Mouse (Mus musculus) cerebellum, adult 8-10 months (tissue): ENCODE measurements around the gene Anxa11.
"Not testable (repeated sequence)": the region's sequence is repeated elsewhere in the genome, so short reads cannot be mapped to it uniquely, and the experiment has no call there.

Experiments
- DNase-seq: peaks from one replicate; pipeline ENCODE4 v3.0.0; 2022

Anxa11 gene

GRCm38 (mm10) chr14:25841991-25842687 lies at the start of gene Anxa11:
TSS of gene Anxa11 (plus strand) at chr14:25842156.
- peak; percentile 49 for DNase-seq

GRCm38 (mm10) chr14:25794331-25794730 lies 47.6 kb upstream of the Anxa11 start:
- DNase-seq, result no peak

DNA sequence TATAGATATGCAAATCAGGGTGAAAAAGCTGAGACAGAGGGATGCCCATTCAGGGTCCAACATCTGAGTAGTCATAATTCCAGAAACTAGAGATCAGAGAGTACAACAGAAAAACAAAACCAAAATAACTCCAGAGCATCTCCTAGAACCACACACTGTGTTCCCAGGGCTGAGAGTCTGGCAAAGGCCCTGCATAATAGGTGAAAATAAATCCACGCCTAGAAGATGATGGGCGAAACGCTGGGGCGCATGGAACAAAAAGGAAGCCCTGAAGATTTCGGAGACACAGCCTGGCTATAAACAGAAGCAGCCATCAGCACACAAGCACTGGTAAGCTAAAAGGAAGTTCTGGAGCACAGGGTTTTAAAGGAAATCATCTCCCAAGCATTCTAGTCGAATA lies 46.9 kb upstream of the Anxa11 start:
- no peak for DNase-seq

- DNase-seq, result no peak
These were observed 46.3 kb upstream of the Anxa11 start for GRCm38 (mm10) chr14:25795561-25796174.

GRCm38 (mm10) chr14:25796619-25797018 lies 45.3 kb upstream of the Anxa11 start:
- no peak for DNase-seq

DNA sequence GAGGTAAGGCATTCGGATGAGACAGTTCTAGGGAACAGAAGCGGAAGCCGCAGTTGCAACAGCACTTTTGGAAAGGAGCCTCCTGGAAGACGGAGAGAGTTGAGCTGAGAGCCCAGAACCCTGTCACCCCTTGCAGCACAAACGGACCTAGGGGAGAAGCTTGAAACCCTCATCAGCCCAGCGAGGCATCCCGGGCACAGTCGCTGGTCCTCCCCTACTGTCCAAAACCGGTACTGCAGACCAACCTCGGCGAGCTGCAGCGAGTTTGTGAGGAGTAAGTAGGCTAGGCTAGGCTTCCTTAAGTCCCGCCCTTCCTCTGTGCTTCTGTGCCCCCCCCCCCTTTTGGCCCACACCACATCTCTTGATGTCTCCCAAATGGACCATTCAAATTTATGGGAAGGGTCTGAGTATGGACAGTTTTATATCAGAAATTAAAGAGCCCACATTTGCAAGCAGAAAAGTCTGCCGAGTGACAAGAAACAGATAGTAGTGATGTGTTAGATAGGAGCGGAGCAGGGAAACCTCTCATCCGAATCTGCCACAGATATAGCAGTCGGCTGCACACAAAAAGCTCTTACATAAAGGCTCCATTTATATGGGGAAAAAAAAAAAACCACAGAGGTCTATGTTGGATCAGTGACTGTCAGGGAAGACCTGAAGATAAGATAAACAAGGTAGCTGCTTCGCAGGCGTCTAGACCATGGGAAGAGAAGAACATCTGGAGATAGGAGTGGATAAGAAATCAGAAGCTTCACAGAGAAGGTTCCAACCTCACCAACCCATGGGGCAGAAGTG lies 41.6 kb upstream of the Anxa11 start:
- peak; percentile 69 for DNase-seq

DNA sequence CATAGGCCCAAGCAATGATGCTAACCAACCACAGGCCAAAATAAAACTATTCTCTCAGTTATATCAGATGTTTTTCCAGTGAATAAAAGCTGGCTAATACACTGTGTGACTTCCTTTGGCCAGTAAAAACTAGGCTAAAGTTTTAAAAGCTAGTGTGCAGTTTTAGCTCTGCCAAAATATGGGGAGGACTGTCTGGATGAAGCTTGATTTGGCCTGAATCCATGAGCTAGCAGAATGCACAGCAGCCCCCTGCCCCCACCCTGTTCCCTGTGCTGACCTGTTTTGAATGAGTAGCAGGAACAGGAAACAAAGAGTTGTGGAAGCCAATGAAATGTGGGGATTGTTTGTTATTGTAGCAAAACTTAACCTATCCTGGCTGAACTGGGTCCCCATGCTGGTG lies 39.4 kb upstream of the Anxa11 start:
- no peak for DNase-seq

DNA sequence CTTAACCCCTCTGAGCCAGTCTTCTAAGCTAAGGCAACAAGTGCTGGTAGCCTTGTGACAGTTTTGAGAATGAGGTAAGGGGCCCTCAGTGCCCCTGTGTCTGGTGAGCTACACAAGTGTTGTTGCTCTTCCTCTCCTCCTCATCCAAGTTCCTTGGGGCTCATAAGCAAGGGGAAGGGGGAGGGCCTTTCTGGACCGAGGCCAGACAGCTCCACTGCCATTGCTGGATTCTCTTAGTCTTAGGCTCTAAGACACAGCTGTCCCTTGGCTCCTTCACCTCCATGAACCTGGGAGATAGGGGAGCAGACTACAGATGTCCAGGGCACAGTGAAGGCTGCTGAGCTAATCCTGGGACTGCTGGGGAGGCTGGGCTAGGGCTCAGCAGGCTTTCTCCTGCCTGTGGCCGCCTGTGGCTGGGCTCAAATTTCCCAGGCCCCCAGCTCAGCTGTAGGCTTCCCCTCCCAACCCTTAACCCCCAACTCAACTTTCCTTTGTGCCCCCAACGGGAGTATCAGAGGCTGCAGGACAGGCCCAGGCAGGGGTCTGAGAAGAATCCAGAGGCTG lies 38.6 kb upstream of the Anxa11 start:
- DNase-seq, result no peak

DNA sequence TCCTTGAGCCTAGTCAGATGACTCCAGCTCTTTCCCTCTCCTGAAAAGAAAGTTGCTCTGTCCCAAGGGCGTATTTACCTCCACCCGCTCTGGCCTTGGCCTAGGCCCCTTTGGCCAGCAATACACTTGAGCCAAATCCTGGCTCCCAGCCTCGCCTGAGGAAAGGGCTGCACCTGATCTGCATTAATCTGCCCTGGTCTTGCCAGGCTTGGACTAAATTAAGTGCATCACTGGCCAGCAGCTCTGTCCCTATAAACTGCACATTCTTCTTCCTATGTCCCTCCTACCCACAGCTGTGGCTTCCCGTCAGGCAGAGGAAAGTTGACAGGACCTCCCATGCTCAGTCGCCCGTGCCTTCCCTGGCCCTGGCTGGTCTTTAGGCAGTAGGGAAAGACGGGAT lies 36.1 kb upstream of the Anxa11 start:
- peak; percentile 6 for DNase-seq

DNA sequence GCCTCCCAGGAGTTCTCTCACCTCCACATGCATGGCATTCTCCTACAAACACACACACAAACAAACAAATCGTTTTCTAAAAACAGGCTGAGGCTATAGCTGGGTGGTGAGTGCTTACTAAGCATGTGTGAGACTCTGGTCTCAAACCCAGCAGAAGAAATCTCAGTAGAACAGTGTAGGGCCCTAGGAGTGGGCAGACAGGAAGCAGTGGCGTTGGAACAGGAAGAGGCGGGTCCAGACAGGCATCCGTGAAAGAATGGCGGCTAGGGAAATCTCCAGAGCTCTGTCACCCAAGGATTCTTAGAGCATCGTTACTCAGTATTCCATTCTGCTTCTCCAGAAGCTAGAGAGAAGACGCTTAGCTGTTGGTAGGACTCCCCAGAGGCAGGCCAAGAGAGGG lies 35.4 kb upstream of the Anxa11 start:
- no peak for DNase-seq

GRCm38 (mm10) chr14:25811026-25811425 lies 30.9 kb upstream of the Anxa11 start:
- DNase-seq, result not testable (repeated sequence)

GRCm38 (mm10) chr14:25814140-25814539 lies 27.8 kb upstream of the Anxa11 start:
- no peak for DNase-seq

- DNase-seq, result peak; percentile 64
These were observed 25.5 kb upstream of the Anxa11 start for GRCm38 (mm10) chr14:25816416-25816815.

- DNase-seq, result no peak
These were observed 19.4 kb upstream of the Anxa11 start for GRCm38 (mm10) chr14:25822584-25822983.

DNA sequence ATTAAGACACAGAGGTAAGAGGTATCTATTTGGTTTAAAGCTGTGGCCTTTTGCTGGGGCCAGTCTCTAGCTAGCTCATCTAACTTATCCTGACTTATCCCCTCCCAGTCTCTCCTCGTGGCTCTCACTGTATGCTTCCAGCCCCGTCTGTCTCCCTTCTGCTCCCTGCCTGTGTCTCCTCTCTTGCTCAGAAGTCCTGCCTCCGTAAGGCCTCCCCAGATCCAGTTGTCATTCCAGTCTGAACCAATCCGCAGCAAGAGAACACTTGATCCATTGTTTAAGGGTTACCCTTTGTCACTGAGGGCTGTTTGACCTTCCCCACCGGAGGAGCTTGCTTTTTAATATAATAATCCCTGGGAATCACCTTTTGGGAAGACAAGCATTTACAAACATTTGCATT lies 17.0 kb upstream of the Anxa11 start:
- DNase-seq, result no peak

DNA sequence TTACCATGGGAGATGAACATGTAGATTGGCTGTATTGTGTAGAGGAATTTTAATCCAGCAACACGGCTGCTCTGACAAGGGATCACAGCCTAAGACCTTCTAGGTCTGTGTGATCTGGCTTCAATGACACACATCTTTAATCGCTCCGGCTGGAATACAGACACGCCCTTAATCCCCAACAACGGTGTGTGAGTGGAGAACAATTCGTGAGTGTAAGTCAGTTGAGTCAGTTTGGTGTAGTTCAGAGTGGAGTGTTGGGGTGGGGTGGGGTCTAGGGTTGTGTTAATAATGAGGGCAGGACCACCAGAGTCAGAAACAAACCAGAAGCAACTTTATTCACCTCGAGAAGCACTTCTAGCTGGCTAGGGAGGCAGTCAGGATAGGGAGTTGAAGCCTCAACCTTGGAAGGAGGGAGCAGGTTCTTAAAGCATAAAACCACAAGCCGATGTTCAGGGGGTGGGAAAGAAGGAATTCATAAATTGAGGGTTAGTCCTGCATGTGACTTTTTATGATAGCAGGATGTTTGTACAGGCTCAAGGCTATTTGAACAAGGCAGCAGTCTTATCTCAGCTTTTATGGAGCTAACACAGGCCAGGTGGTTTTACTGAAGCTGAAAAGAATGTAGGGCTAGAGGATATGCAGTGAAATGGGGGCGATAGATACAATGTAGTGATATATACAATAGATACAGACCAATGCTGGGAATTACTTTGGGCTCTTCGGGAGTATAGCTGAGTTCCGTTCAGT lies 15.9 kb upstream of the Anxa11 start:
- no peak for DNase-seq

GRCm38 (mm10) chr14:25826866-25827265 lies 15.1 kb upstream of the Anxa11 start:
- no peak for DNase-seq

GRCm38 (mm10) chr14:25831332-25831731 lies 10.6 kb upstream of the Anxa11 start:
- no peak for DNase-seq

DNA sequence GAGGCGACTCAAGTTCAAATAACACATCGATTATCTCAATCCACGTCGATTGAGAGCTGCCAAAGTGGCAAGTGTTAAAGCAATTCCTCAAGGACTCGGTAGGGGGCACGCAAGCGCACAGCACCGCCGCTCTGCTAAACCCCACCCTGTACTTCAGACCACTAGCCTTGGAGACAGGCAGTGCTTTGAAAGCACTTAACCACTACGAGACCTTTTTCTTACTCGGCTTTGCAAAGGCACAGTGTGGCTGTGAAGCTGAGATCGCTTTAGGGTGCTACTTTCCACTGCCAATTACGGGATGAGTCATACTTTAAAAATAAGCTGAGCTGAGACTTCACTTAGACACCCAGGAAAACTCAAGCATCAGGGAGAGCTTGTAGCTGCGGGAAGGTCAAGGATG lies 9.7 kb upstream of the Anxa11 start:
- peak; percentile 50 for DNase-seq

DNA sequence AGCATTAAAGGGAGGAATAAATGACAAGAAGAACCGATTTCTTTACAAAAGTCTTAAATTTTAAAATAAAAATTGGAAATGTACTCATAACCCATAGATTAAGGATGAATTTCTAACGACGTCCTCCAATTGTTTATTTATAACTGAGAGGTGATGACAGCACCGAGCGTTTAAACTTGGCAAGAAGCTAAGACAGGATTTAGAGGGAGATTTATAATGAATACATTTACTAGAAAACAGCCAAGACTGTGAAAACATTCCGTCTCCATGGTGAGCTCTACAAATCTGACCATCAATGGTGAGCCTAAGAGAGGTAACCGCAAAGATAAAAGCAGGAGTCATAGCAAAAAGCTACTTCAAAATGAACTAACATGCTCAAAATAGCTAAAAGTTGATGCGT lies 3.5 kb upstream of the Anxa11 start:
- no peak for DNase-seq

GRCm38 (mm10) chr14:25839791-25840190 lies 2.2 kb upstream of the Anxa11 start:
- DNase-seq, result no peak

GRCm38 (mm10) chr14:25840961-25841360 lies 995 bp upstream of the Anxa11 start:
- DNase-seq, result no peak

DNA sequence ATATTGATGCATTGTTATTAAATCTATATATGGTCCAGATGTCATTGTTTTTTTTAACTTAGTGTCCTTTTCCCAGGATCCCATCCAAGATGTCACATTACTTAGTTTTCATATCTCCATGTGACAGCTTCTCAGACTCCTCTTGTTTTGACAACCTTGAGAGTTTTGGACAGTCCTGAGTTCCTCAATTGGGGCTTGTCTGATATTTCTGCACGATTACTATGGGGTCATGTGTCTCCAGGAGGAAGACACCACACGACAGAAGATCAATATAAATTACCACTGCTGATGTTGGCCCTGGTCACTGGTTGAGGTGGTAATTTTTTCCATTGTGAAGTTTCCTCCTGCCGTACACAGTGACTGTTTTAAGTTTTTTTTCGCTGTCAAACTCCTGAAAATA lies 377 bp upstream of the Anxa11 start:
- DNase-seq, result no peak
